In genomic region chr12:79732355-79733115, GRCm38 (mm10) we compare ENCODE assay signal across 7 mouse cellular contexts.
DNase-seq lines count a peak whose midpoint lies in the region; ATAC-seq and TF ChIP-seq lines count a peak whose summit lies in the region.

No protein-coding gene starts in this region.

- no peaks in the 10 kb centered on the region for H3K27me3 ChIP-seq in midbrain, embryonic 11.5 days (ENCODE audit: control insufficient read depth, insufficient read depth, low read length)
- H3K27me3 ChIP-seq in midbrain, embryonic 15.5 days (replicated peaks) = no peaks in the 10 kb centered on the region
- no peaks in the 10 kb centered on the region for H3K27me3 ChIP-seq in forebrain, embryonic 12.5 days
- no peaks in the 10 kb centered on the region for H3K27me3 ChIP-seq in hindbrain, embryonic 16.5 days (replicated peaks; ENCODE audit: control insufficient read depth, insufficient read depth, low read length)

- no peak for DNase-seq in midbrain, embryonic 11.5 days (ENCODE audit: low spot score, missing footprints)
- no peak for DNase-seq in kidney, postnatal 25 days
- no peak for DNase-seq in kidney, adult 9 months

- 71% methylated on average over 12 of the region's 12 CpGs for WGBS in midbrain, embryonic 11.5 days
- 58% methylated on average over 12 of the region's 12 CpGs for WGBS in midbrain, embryonic 15.5 days
- WGBS in forebrain, embryonic 12.5 days = 58% methylated on average over 12 of the region's 12 CpGs
- WGBS in hindbrain, embryonic 16.5 days = 41% methylated on average over 12 of the region's 12 CpGs
- WGBS in olfactory bulb, adult 2 months = 53% methylated on average over 12 of the region's 12 CpGs

- H3K27ac ChIP-seq in midbrain, embryonic 11.5 days (ENCODE audit: low read depth, low read length) = no peak overlapping the region
- H3K27ac ChIP-seq in midbrain, embryonic 15.5 days = no peak overlapping the region
- peak overlapping the region; percentile 48 for H3K27ac ChIP-seq in forebrain, embryonic 12.5 days
- peak overlapping the region; percentile 6; the same call in 1 of the 2 replicates for H3K27ac ChIP-seq in hindbrain, embryonic 16.5 days (ENCODE audit: low read depth, low read length)
- H3K27ac ChIP-seq in olfactory bulb, adult 2 months (ENCODE audit: insufficient read depth, low read depth, low read length) = peak overlapping the region; percentile 9; the same call in 1 of the 2 replicates

- no peak overlapping the region for H3K4me3 ChIP-seq in midbrain, embryonic 11.5 days (ENCODE audit: low read depth, low read length)
- H3K4me3 ChIP-seq in midbrain, embryonic 15.5 days = no peak overlapping the region
- H3K4me3 ChIP-seq in forebrain, embryonic 12.5 days (replicated peaks) = no peak overlapping the region
- no peak overlapping the region for H3K4me3 ChIP-seq in hindbrain, embryonic 16.5 days (ENCODE audit: low read length)
- H3K4me3 ChIP-seq in olfactory bulb, adult 2 months (ENCODE audit: insufficient read depth, low read depth, low read length) = no peak overlapping the region

- H3K4me2 ChIP-seq in midbrain, embryonic 11.5 days = no peak overlapping the region
- H3K4me2 ChIP-seq in midbrain, embryonic 15.5 days = no peak overlapping the region
- no peak overlapping the region for H3K4me2 ChIP-seq in forebrain, embryonic 12.5 days
- no peak overlapping the region for H3K4me2 ChIP-seq in hindbrain, embryonic 16.5 days (ENCODE audit: low read length)

- H3K9me3 ChIP-seq in midbrain, embryonic 11.5 days (ENCODE audit: control insufficient read depth, low read length) = peaks cover 10% of the 10 kb centered on the region
- H3K9me3 ChIP-seq in midbrain, embryonic 15.5 days = 0 out of 2 replicates have a peak, but pooled peaks cover 4% of the 10 kb centered on the region
- H3K9me3 ChIP-seq in forebrain, embryonic 12.5 days = peaks cover 13% of the 10 kb centered on the region
- peaks cover 7% of the 10 kb centered on the region; the same call in 1 of the 2 replicates for H3K9me3 ChIP-seq in hindbrain, embryonic 16.5 days (ENCODE audit: control insufficient read depth, low read length)

- no peak for ATAC-seq in midbrain, embryonic 11.5 days (ENCODE audit: low FRiP score)
- ATAC-seq in midbrain, embryonic 15.5 days (replicated peaks) = no peak
- peak; percentile 44; the same call in 1 of the 2 replicates for ATAC-seq in forebrain, embryonic 12.5 days (ENCODE audit: low FRiP score)
- ATAC-seq in hindbrain, embryonic 16.5 days = peak; percentile 68

- TF ChIP-seq CTCF in olfactory bulb, adult 2 months (IDR thresholded peaks at IDR 0.05; ENCODE audit: insufficient read depth, low read depth, low read length) = no peak

- 0 out of 2 replicates have a peak overlapping the region, but pooled peaks have one; percentile 1 for H3K9ac ChIP-seq in midbrain, embryonic 11.5 days (ENCODE audit: low read length)
- H3K9ac ChIP-seq in midbrain, embryonic 15.5 days = no peak overlapping the region
- H3K9ac ChIP-seq in forebrain, embryonic 12.5 days = no peak overlapping the region
- H3K9ac ChIP-seq in hindbrain, embryonic 16.5 days (ENCODE audit: low read depth, low read length) = no peak overlapping the region

- TF ChIP-seq POLR2A in olfactory bulb, adult 2 months (IDR thresholded peaks at IDR 0.05; ENCODE audit: insufficient read depth, low read depth, low read length) = no peak

- peaks cover 5% of the 10 kb centered on the region; the same call in 1 of the 2 replicates for H3K4me1 ChIP-seq in midbrain, embryonic 11.5 days (ENCODE audit: control insufficient read depth, insufficient read depth, low read length)
- H3K4me1 ChIP-seq in midbrain, embryonic 15.5 days = no peaks in the 10 kb centered on the region
- peaks cover 18% of the 10 kb centered on the region; the same call in 1 of the 2 replicates for H3K4me1 ChIP-seq in forebrain, embryonic 12.5 days
- no peaks in the 10 kb centered on the region for H3K4me1 ChIP-seq in hindbrain, embryonic 16.5 days (ENCODE audit: control insufficient read depth, insufficient read depth, low read depth, low read length)
- 0 out of 2 replicates have a peak, but pooled peaks cover 2% of the 10 kb centered on the region for H3K4me1 ChIP-seq in olfactory bulb, adult 2 months (ENCODE audit: control insufficient read depth, insufficient read depth, low read length)

- H3K36me3 ChIP-seq in midbrain, embryonic 11.5 days (ENCODE audit: control insufficient read depth, insufficient read depth, low read length) = no peaks in the 10 kb centered on the region
- no peaks in the 10 kb centered on the region for H3K36me3 ChIP-seq in midbrain, embryonic 15.5 days (replicated peaks)
- H3K36me3 ChIP-seq in forebrain, embryonic 12.5 days (replicated peaks) = no peaks in the 10 kb centered on the region
- no peaks in the 10 kb centered on the region for H3K36me3 ChIP-seq in hindbrain, embryonic 16.5 days (ENCODE audit: control insufficient read depth, insufficient read depth, low read length)

Comparison
In these comparisons a context has a peak if more than half of its experiments do, and no peak if none do; other contexts are left out.
1. ATAC-seq: peak in forebrain, embryonic 12.5 days (single experiment) and hindbrain, embryonic 16.5 days (single experiment); none in midbrain, embryonic 11.5 days (single experiment) and midbrain, embryonic 15.5 days (single experiment).
2. H3K27ac ChIP-seq: peak in forebrain, embryonic 12.5 days (single experiment), hindbrain, embryonic 16.5 days (single experiment) and olfactory bulb, adult 2 months (single experiment); none in midbrain, embryonic 11.5 days (single experiment) and midbrain, embryonic 15.5 days (single experiment).